Mouse (Mus musculus) splenic B cell, adult 2 months (primary cell): ENCODE data around the gene Atp5s.

Experiments used
- DNase-seq: peaks from one replicate; pipeline ENCODE4 v3.0.0-alpha.2; 2011; ENCODE audit warnings: low read depth, low spot score
- H3K27me3 ChIP-seq: 2 replicates; pipeline ENCODE4 v1.6.1; 2012; ENCODE audit warnings: mild to moderate bottlenecking, low read length, moderate library complexity, mixed read lengths; ENCODE audit not compliant: control insufficient read depth, poor library complexity, insufficient read depth, severe bottlenecking
- H3K36me3 ChIP-seq: 2 replicates; pipeline ENCODE4 v1.6.1; 2012; ENCODE audit warnings: mild to moderate bottlenecking, low read length, moderate library complexity, mixed read lengths; ENCODE audit not compliant: control insufficient read depth, poor library complexity, insufficient read depth, severe bottlenecking

Atp5s gene

DNA sequence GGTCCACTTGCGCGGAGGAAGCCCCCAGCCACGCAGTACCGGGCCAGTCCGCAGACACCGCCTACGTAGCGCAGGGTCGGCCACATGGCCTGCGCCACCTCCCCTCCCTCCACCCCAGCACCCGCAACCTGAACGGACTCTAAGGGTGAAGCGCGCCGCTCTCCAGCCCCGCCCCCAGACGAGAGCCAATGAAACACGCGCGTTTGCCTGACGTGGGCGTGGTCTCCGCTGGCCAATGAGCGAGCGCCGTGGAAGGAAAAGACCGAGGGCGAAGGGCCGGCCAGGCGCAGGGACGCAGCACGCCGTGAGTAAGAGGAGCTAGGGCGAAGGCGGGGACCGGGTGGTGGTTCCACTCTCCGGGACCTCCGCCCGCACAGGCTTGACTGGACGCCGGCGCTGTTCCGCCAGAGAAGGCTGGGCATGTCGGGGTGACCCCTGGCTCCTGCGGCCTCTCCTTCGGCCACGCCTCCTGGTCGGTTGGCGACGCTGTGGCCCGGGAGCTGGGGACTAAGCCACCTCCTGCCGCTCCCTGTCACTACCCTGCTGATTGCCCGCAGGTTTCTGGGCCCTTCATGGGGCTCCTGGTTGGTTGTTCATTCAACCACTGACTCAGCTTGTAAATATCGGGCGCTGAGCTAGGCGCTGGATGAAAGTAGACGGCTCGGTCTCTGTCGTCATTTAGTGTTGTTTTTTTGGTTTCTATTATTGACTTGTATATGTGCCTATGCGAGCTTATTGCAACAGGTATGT, at the start of gene Atp5s, which contains the start of gene L2hgdh:
Atp5s (plus strand) TSS at position 240 of the 750 bp plus-strand sequence.
L2hgdh (minus strand) TSS at position 163 of the 750 bp plus-strand sequence.
- no peaks in the 10 kb centered on the region for H3K36me3 ChIP-seq
- DNase-seq: peak; percentile 96
- no peaks in the 10 kb centered on the region for H3K27me3 ChIP-seq

DNA sequence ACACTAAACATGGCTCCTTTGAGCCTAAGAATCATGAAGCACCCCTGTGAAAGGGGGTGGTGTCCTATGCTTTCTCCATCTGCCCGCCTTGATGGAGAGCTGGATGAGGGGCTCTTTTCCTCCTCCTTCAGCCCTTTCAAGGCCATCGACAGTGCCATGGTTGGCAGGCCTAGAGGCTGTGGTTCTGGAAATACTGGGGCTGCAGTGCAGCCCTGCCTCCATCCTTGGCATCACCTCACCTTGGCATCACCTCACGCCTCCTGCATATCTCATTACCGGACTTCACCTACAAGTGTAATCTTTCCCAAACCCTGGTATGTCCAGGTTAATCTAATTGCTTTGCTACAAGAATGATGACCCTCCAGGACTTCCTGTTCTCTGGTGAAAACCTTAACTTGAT, 48.6 kb upstream of the Atp5s start:
- Histone ChIP-seq H3K27me3 (no peaks in the 10 kb centered on the region), H3K36me3 (no peaks in the 10 kb centered on the region)
- DNase-seq: no peak

DNA sequence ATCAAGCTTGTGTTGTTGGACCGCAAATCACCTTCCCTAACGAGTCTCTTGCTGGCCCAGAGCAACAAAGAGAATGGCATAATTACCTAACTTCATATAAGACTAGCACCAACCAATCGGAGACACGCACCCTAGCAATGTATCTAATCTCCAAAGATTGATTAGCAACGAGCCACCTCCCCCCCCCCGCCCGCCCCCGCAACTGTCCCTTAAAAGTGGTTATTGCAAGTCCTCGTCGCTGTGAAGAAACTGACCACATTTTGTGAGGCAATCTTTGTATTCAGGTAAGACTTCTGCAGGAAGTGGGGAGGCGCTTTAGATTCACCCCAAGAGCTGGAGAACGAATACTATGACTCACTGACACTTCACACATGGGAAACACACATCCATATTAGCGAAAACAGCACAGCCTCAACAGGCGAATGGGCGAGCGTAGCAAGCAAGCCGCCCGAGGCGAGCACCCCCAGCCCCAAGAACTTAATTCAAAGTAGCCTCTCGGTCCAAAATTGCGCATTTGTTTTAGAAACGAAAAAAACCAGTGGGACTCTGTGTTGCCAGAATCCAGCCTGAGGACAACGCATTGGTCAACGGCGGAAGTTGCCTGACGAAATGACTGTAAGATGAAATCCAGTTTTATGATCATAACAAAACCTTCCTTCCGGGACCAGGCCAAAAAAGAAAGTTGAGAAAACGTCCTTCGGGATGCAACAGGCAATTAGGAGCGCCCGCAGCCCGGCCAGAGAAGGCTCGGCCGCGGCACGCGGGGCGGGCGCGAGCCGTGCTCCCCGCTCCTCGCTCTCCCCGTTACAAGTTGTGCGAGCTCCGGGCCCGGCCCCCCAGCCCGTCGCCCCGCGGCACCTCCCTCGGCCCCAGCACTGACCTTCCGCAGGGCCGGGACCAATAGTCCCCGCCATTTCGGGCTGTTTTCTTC, 43.9 kb upstream of the Atp5s start:
- no peaks in the 10 kb centered on the region for H3K27me3 ChIP-seq
- peak; percentile 56 for DNase-seq
- no peaks in the 10 kb centered on the region for H3K36me3 ChIP-seq

GRCm38 (mm10) chr12:69681566-69682061, 43.1 kb upstream of the Atp5s start, which contains the start of gene Sos2:
TSS of gene Sos2 (minus strand) at chr12:69681852.
- DNase-seq: peak; percentile 57
- Histone ChIP-seq H3K36me3 (no peaks in the 10 kb centered on the region), H3K27me3 (no peaks in the 10 kb centered on the region)

- Histone ChIP-seq H3K27me3 (no peaks in the 10 kb centered on the region), H3K36me3 (no peaks in the 10 kb centered on the region)
- DNase-seq: peak; percentile 75
Observed at GRCm38 (mm10) chr12:69682065-69682787, 42.5 kb upstream of the Atp5s start.

DNA sequence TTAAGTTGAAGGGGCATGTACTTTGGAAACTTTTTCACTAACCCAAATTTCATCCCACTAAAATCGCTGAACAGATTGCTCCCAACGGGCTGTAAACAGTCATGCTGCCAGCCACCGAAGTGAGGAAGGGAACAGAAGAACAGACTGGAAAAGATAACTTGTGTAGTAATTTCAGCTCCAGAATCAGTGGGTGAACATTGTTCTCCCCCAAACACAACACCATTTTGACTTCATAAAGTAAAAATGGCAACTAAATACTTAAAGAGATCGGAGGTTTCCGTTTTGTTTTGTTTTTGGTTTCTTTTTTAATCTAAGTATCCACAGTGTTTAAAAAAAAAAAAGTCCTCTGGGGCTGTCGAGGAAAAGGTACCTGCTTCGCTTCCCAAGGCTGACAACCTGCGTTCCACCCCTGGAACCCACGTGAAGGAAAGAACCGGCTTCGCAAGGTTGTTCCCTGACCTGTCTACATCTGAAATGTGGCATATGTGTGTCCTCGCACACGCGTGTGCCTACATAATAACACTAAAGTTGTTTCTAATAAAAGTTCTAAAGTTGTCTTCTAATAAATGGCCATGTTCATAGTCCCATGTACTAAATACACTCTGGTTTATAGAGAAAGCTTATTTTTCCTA, 41.8 kb upstream of the Atp5s start:
- H3K27me3 ChIP-seq: no peaks in the 10 kb centered on the region
- H3K36me3 ChIP-seq: no peaks in the 10 kb centered on the region
- DNase-seq: peak; percentile 22

DNA sequence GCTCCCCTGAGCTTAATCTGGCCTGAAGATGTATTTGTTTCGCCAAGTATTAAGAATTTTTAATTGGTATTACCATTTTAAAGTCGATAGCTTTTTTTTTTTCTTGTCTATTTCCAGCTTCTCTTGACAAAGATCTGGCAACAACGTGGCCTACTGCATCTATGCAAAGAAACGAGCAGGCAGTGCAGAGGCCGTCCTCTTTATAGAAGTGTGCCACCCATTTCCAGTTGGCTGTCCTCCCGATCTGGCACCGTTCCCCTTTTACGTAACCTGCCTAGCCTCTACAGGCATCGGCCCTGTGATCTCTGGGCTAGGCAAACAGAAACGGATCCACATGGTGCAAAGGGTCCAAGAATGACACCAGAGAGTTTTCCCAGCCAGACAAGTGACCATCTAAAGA, 41.2 kb upstream of the Atp5s start:
- peak; percentile 78 for DNase-seq
- Histone ChIP-seq H3K27me3 (no peaks in the 10 kb centered on the region), H3K36me3 (no peaks in the 10 kb centered on the region)

DNA sequence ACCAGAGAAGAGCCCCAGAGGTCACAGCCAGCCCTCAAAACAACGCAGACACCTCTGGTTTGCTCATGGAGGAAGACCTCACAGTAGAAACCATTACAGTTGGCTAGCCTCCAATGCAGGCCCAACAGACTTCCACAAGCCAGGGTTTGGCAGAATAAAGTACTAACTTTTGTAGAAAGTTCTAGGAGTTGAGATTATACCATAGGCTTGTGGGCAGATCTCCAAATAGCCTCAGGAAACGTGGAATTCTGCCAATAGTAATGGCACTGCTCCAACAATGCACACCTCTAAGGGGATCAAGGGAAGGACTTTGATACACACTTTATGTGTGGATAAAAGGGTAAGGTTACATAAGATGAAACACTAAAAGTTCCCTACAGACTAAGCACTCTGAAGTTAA, 36.4 kb upstream of the Atp5s start:
- H3K27me3 ChIP-seq: no peaks in the 10 kb centered on the region
- H3K36me3 ChIP-seq: no peaks in the 10 kb centered on the region
- no peak for DNase-seq

DNA sequence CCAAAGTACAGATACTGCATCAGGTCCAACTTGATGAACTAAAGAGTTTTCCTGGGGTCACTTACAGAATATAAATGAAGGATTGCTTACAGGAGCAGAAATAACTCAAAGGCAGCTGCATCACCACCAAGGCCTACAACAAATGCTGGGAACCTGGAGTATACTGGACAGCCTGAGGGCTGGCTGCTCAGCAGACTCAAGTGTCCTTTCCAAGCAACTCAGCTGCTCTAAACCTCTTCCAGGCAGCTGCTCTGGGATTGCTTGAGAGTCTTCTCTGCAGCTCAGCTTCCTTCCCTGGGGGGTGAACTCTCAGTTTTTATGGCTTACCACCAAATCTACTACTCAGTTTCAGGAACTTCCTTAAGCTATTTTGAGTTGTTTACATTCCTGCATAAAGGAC, 35.7 kb upstream of the Atp5s start:
- DNase-seq: no peak
- no peaks in the 10 kb centered on the region for H3K27me3 ChIP-seq
- no peaks in the 10 kb centered on the region for H3K36me3 ChIP-seq

- DNase-seq: no peak
- Histone ChIP-seq H3K27me3 (no peaks in the 10 kb centered on the region), H3K36me3 (no peaks in the 10 kb centered on the region)
Observed at GRCm38 (mm10) chr12:69690714-69691113, 34.0 kb upstream of the Atp5s start.

GRCm38 (mm10) chr12:69693471-69693870, 31.3 kb upstream of the Atp5s start:
- no peak for DNase-seq
- H3K27me3 ChIP-seq: no peaks in the 10 kb centered on the region
- no peaks in the 10 kb centered on the region for H3K36me3 ChIP-seq

GRCm38 (mm10) chr12:69696746-69697145, 28.0 kb upstream of the Atp5s start:
- peak; percentile 81 for DNase-seq
- Histone ChIP-seq H3K27me3 (no peaks in the 10 kb centered on the region), H3K36me3 (no peaks in the 10 kb centered on the region)

GRCm38 (mm10) chr12:69698352-69698751, 26.4 kb upstream of the Atp5s start:
- Histone ChIP-seq H3K27me3 (no peaks in the 10 kb centered on the region), H3K36me3 (no peaks in the 10 kb centered on the region)
- DNase-seq: no peak

DNA sequence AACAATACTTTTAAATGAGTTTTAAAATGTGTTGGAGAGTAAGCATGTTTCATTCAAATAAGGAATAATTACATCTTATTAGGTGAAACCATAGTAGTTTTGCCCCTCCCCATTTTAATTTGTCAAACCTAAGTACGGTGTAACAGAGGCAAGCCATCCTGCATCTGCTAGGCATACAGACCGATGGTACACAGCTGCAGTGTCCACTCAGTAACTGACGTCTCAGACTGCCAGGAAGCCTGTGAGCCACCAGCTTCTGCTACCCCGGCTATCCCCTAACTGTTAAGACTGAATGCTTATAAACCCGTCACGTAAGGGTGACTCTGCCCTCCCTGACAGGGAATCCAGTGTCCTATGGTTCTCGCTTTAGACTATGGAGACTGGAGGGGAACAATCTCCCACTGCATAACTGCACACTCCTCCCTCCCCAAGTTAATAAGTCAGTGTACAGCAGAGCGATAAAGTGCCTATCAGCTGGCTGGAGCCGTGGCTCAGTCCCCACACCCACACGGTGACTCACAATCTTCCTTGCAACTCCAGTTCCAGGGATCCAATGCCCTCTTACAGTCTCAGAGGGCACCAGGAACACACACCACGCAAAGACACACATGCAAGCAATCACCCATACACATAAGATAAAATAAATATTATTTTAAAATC, 19.8 kb upstream of the Atp5s start:
- H3K36me3 ChIP-seq: no peaks in the 10 kb centered on the region
- H3K27me3 ChIP-seq: no peaks in the 10 kb centered on the region
- no peak for DNase-seq
